Mouse (Mus musculus): ENCODE measurements around the gene Unc5c.

The Unc5c gene

DNA sequence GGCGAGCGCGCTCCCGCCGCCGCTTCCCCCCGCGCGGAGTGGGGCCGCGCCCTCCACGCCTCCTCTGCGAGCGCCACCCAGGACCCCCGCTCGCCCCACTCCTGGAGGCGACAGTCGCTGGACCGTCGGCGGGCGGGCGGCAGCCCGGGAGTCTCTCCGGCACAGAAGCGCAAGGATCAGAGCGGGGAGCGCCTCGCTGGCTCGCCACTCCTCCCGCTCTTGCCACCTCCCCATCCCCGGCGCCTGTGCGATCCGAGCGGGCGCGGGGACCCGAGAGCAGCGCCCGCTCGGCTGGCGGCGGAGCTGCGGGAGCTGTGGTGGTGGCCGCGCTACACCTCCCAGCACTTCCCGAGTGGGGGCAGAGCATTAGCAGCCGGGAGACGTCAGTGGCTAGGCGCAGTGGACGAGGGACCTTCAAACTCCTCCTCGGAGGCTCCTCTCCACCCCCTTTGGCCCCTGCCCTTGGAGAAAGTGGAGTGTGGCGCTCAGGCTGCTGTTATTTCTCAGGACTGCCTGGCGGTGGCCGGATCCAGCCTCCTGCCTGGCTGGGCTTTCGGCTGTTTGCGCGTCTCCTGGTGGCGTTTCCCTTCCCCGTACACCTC, at the start of gene Unc5c:
Gene Unc5c (plus strand): TSS at position 113 of the 602 bp plus-strand sequence.
- DNase-seq (ENCODE audit: low read depth): no peak

DNA sequence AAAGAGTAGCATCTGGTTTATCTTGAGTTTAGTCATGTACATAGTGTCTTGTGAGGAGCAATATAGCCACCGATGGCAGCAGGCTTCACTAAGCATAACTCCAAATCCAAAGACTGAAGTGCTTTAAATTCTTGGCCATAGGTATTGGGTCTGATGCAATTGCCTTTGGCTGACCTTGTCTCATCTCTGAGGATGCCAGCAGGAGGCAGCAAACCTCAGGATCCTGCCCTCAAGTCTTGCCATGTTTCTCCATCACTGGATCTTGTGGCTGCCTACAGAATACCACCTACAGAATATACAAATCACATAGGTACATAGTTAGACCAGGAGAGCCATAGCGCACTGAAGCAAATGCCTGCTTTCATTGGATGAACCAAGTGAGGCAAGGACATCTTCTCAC, 7.5 kb upstream of the Unc5c start:
- DNase-seq (ENCODE audit: low read depth): no peak

DNA sequence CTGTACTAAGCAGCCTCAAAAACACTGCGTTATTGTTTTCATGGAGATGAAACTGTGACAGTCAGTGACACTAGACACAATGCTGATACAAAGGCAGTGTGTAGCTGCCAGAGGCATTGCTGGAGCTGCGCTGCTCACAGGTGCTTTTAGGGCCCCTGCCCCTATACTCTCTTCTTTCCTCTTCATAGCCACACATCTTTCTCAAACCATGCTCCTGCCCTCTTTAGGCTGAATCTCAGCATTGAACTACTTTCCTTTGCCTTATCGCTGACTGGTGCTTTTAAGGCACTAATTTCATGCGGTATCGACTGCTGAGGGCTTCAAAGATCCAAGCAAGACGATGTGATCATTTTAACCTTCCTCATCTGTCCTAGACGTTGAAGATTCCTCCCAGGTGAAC, 2.5 kb upstream of the Unc5c start:
- DNase-seq (ENCODE audit: low read depth): no peak

DNA sequence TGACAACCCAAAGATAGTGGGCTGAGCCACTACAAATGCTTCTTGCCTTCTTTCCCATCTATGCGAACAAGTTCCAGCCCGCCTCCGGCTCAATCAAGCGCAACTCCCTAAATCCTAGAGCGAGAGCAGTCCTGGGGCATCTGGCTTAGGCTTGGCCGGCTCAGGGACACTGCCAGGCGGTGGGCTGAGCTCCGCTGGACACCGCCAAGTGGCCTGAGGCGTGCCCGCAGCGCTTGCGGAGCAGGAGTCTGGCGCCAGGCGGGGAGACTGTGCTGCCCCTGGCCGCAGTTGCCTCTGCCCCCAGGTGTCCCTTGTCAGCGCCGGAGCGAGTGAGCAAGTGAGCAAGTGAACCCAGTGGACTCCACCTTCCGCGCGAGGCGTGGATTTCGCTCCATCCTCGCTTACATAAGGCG, 319 bp upstream of the Unc5c start:
- no peak for DNase-seq (ENCODE audit: low read depth)

DNA sequence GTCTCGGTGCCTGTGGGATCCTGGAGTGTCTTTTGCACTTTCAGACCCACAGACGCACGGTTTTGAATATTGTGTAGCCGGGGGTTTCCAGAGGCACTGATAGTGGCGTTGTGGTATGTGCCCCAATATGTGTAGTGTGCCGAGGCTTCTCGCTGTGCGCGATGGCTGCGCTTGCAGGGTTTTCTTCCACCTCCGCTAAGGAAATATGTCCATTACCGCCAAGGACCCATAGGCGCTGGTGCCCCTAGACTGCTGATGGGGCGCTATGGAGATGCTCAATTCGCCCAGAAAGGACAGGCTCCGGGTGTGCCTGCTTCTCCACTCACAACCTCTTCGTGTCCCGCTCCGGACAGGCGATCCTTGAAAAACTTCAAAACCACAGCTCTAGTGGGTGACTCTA, 1.0 kb downstream of the Unc5c start:
- DNase-seq (ENCODE audit: low read depth): no peak

DNA sequence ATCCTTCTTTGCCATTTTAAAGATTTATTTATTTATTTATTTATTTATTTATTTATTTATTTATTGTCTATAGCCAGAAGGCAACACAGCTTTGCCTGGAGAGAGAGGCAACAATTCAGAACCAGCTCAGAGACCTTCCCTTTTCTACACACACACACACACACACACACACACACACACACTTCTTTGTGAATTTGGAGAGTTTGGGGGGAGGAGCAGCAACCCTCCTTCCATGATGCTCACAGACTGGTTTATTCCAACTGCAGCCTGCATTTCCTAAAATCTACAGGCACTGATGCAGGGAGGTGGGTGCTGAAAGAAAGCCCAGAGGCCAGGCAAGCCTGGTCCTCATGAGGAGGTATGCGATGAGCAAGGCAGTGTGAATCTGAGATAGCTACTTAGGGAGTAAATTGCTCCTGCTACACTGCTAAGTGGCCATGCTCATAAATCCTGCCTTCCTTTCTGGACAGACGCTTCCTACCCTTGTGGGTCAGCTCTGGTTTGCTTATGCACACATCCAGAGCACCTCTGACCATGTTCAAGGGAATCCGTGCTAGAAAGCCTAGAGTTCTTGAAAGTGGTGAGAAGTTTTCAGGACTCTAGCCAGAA, 1.8 kb downstream of the Unc5c start:
- DNase-seq (ENCODE audit: low read depth): no peak

DNA sequence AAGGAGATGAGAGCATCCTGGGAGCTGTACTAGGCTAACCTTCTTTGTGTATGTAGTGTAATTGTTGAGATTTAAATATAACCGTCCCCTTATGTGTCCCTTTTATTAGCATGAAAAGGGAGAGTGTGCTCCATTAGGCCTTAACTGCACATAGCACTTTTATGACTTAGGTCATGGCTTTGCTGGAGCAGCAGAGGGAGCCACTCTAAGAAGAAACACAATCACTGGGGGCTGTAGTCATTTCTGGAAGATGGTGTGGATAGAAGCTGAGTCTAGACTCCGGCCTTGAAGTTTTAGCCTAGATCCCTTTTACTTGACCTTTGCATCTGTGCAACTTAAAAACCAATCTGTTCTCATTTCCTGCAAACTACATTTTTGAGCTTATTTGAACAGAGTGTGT, 4.3 kb downstream of the Unc5c start:
- DNase-seq (ENCODE audit: low read depth): no peak

DNA sequence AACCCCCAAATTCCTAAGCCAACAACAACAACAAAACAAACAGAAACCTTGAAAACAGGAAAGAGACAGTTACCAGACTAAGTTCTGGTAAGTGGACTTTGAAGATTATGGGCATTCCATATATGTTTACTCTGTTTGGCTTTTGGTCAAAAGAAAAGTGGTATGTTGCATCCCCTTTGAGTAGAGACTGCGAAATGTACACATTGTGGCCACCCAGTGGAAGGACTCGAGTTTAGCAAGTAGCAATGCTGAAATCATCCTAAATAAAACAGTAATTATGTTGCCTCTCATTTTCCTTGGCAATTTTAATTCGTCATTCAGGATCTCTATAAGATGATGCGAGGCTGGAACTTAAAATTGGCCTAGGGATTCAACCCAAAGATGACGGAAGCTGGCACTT, 8.2 kb downstream of the Unc5c start:
- no peak for DNase-seq (ENCODE audit: low read depth)

DNA sequence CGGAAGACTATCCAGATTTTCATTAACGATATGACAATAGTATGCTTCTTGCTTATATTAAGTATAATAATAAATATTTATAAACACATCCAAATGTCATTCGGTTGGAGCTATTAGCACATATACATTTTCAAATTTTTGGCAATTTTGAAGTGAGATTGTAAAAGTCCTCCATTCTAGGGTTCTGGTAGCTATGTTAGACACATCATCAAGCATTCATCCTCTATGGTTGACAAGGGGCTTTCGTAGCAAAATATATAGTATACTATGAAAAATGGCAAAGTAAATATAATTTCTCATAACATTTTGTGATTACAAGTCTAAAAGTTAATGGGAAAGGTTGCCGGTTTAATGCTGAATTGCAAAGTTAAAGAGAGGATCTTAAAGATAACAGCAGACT, 10.4 kb downstream of the Unc5c start:
- DNase-seq (ENCODE audit: low read depth): no peak

DNA sequence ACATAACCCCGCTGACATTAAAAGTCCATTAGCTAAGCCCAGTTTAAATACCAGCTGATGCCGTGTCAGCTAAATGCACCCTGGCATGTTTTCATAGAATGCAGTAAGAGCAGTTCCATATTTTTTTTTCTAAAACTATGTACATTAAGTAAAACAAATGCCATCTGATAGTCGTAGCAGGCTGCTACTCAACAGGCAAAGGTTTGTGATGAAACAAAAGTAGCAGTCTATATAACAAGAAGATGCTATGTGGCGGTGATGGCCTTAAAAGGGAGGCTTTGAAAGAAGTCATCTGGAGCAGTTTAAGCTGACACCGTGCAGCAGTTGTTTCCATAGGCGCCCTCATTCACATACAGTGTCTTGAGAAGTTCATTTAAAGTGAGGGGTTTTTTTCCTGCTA, 10.9 kb downstream of the Unc5c start:
- DNase-seq (ENCODE audit: low read depth): no peak

DNA sequence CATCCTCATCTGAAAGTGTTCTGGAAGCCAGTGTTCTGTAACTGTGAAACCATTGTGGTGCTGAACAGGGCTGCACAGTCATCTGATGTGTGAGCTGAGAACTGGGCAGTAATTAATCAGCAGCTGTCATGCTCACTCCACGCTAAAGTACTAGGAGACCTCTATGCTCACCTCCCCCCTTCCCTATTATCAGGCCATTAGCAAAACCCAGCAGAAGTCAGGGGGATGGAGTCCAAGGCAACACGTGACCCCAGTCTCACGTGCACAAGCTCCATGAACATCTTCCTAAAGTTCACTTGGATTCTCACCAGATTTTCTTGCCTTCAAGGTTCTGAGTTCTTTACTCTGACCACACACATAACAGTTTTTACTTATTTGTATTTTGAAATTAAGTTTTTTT, 11.7 kb downstream of the Unc5c start:
- no peak for DNase-seq (ENCODE audit: low read depth)

DNA sequence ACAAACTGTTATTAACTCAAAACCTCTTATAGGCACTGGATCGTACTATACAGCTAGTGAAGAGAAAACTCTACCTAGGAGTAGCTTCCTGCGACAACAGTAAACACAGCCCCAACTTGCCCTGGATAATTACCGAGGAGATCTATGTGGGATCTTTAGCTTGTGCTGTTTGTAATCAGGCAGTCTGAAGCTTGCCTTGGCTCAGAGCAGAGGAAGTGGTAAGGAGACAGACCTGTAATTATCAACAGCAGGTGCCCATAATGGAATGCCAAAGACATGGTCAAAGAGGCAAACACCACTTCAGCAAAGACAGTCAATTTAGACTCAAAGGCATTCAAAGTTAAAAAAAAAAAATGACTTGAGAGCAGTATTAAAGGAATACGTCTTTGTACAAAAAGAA, 17.4 kb downstream of the Unc5c start:
- no peak for DNase-seq (ENCODE audit: low read depth)

DNA sequence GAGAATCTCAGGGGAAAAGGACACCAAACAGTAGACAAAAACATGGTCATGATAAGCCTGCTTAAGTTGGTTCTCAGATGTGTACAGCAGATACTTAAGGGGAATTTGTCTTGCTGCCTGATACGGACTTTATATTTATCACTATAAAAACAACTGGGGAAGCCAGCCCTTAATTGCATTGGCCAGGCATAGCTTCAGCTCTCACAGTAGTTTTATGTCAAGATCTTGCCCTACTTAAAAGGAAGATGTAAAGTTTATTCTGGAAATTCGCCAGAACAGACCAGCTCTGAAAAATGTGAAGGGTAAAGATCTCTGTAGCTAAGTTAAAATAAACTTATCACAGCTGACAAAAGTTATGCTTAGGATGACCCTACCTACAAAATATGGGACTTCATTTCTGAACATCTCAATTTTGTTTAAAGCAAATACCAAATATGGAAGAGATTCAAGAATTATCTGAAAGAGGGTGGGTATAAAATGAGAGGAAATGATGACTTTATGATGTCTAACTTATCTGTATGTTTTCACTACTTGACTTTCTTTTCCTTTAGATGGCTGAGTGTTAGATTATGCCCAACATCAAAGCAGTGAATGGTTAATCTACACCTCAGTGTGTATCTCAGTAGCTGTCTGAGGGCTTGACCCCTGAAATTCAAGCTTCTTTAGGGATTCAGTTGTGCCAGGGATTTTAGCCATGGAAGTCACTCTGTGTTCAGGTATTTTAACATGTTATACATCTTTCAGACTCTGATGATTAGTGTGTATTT, 18.8 kb downstream of the Unc5c start:
- DNase-seq (ENCODE audit: low read depth): no peak

DNA sequence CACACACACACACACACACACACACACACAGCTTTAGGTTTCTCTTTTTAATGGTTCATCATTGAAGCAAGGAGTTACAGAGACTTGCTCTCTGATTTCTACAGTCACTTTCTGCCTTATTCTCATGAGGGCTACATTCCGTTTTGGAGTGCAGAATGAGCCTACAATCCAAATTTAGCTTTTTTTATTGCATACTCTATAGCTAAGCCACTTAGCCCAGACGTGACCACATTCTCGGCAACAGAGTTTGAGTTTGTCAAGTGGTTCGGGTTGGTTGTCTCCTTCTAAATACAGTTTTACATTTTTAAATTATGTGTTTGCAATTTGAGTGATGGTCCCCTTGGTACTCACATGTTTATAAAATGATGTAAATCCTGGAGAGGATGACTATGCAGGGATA, 20.2 kb downstream of the Unc5c start:
- DNase-seq (ENCODE audit: low read depth): no peak

DNA sequence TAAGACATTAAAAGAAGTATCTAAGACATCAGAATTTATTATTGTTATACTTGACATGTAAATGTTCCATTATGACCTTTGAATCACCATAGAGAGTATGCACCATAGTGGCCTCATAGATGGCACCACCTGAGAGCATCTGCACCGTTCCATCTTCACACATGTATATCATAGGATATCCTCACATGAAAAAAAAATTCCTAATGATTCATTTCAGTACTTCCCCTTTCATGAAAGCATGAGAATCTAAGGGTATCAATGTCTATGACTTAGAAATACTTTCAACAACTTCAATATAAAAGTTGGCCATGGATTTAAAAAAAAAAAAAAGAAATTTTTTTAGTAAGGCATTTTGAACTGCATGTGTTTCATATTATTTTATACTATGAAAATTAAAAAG, 25.6 kb downstream of the Unc5c start:
- DNase-seq (ENCODE audit: low read depth): no peak

DNA sequence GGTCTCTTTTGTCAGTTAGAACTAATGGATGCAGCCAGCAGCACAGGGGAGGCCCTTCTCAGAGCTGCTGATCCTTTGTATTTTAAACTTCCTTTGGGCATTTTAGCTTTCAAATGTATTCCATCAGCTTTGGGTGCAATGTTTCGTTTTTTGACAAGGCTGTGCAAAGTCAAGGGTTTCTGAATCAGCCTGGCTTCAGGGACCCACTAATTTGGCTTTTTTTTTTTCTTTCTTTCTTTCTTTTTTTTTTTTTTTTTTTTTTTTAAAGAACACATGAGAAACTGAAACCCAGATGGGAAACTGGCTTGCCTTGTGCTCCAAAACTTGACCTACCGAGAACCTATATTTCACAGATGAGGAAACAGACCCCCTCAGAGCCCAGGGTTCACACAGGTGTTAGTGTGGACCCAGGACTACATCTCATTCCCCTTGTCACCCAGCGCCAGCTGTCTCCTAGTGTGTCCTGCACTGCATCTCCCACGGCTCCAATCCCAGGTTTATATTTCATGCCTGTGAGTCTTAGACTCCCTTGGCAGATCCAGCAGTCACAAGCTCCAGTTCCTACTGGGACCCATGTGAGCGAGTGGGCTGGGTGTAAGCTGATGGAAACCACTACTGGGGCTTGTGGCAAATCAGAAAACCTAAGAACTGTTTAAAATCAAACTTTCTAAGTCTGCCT, 26.4 kb downstream of the Unc5c start:
- DNase-seq (ENCODE audit: low read depth): no peak

DNA sequence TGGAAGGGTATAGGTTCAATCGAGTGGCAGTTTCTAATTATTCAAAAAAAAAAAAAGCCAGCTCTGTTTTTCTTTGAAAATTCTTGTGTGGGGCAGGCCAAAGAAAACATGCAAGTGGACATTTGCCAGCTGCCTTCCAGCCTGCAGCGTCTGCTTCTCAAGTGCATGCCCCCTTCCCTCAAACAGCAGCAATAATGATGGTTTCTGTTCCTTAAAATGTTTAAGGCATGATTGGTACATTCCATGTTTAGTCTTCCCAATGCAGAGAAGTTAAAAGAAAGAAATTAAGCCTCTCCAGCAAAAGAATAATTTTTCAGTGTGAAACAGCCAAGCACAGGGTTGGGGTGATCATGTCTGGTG, 26.9 kb downstream of the Unc5c start:
- no peak for DNase-seq (ENCODE audit: low read depth)

DNA sequence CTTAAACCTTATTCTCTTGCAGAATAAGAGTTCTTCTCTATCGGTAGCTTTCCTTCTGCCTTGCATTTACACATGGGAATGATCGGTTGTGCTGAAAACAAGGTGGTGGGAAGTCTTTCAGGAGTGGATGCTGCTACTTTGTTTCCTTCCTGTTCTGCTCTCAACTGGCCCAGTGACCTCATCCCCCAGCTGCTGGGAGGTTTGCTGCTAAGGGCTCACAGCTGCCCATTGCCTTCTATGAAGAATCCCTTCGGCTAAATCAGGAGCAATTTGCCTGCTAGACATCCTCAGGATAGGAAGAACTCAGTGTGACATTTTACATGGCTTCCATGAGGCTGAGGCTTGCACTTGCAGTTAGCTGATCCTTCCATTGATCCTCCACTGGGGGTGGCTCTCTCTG, 28.0 kb downstream of the Unc5c start:
- DNase-seq (ENCODE audit: low read depth): no peak

DNA sequence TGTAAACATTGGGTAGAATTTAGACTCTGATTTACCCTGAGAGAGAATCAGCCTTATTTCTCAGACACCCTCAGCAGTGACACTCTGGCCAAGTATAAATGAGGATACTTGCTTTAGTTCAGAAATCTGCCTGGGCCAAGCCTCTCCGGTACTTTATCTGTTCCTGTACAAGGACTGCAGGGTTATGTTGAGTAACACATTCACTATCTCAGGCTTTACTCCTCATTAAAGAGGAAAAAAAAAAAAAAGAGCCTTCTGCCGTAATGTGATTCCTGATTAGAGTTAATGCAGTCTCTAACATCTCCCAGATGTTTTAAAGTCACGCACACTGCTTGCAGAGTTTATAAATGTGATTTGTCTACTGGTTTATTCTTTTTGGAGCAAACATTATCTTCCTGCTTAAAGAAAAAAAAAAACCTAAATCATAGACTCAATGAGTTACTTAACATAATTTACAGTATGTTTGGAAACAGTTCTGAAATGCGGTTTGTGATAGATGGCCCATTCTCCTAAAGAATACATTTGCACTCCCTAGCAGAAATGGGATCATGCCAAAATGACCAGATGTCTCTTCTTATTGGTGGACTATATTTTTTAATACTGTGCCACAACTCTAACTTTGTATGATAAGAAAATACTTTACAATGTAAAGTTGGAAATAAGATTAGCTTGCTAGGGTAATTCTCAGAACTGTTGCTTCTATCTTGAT, 33.5 kb downstream of the Unc5c start:
- DNase-seq (ENCODE audit: low read depth): no peak

DNA sequence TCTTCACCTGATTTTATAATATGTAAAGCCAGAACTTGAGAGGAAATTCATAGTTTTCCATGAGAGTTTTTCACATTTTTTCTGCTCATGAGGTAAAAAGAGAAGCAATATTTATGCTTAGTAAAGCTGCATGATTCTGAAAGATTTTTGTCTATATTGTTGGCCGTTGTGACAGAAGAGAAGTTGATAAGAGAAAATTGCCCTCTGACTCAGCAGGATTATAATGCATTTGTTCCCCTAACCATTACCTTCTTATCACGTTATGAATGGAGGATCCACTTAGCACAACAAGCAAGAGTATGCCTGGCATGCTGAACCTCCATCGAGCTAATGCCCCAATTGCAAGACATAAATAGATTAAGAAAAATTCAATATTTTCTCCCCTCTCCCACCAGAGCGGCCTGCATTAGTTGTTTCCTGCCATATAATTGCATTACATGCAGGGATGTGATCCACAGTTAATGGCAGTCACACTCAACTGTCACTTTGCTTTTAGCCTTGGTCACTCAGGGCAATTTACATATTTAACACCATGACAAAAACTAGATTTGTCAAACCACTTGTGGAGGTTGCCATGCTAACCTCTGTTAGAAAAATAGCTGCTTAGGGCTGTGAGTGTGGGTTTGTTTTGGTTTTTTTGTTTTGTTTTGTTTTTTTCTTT, 37.0 kb downstream of the Unc5c start:
- DNase-seq (ENCODE audit: low read depth): no peak

DNA sequence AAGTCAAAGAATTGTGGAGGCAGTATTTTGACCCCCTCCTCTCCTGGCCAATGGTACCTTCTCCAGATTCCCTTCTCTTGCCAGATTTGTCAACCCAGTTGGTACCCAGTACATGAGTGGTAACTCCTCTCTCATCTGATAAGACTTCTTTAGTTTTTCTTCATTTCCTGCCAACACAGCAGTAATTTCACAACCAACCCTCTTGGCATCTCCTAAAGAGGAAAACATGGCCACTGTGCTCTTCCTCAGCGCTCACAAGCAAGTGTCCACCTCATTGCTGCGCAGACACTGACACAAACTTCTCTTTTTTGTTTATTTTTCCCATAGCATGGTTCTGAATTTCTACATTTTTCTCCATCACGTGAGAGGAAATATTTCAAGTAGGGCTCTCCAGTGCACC, 38.3 kb downstream of the Unc5c start:
- DNase-seq (ENCODE audit: low read depth): no peak

DNA sequence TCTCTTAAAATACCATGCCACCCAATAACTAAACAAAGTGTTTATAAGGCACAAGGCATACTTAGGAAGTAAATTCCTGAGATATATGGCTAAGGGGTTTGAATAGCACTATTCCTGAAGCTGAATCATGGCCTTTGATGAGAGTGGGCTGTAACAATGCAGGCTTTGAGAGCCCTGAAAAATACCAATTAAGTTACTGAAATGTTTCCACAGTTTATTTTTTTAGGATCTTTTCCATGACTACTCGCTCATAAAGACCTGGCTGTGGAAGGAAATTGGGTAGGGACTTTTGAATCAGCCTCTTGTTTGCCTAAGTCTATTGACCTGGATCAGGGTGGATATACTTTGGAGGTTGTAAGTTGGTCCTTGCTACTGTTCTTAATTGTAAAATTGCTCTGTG, 44.8 kb downstream of the Unc5c start:
- DNase-seq (ENCODE audit: low read depth): no peak
